Mouse (Mus musculus) small intestine, adult 2 months (tissue): Measurements from ENCODE around the gene Efs.

ENCODE experiments used
- CTCF ChIP-seq: fragments of 200-500 bp; IDR thresholded peaks from 2 replicates; pipeline ENCODE4 v1.5.1; 2012; ENCODE audit warnings: low read depth, mild to moderate bottlenecking, control low read depth, inconsistent platforms, low read length, moderate library complexity, mixed read lengths; ENCODE audit not compliant: insufficient replicate concordance, insufficient read length; ENCODE audit errors: extremely low read depth
- POLR2A ChIP-seq: fragments of 200-500 bp; IDR thresholded peaks from 2 replicates; pipeline ENCODE4 v1.6.1; 2012; ENCODE audit warnings: low read depth, mild to moderate bottlenecking, control low read depth, inconsistent platforms, low read length, moderate library complexity

DNA sequence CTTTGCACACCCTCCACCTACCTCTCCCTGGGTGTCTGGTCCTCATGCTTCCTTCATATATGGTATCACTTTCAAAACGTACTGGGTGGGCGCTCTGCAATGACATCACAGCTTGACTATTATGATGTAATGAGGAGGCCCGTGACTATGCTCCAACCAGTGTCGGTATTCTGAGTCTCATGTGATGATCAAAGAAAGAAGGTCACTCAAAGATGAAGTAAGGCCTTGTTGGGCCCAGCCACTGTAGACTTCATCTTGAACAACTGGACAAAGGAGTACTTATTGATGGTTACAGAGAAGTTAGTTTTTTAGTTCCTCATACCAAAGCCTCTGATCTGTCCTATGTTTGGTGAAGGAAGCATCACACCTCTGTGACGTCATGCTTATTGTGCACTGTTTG, 55.1 kb downstream of the Efs start, which contains the start of gene Homez:
- TF ChIP-seq CTCF (no peak), POLR2A (no peak)
